Mouse (Mus musculus) erythroblast, embryonic 14.5 days (primary cell): Measurements from ENCODE around the gene Lhfp.

Experiments
- GATA1 ChIP-seq: IDR thresholded peaks from 2 replicates; pipeline ENCODE4 v1.6.1; 2012; ENCODE audit warnings: low read length, inconsistent platforms, mixed read lengths
- TAL1 ChIP-seq: IDR thresholded peaks from 3 replicates; pipeline ENCODE4 v1.6.1; 2012; ENCODE audit warnings: low read length, inconsistent platforms, mixed read lengths

- TF ChIP-seq TAL1, result no peak
- no peak for TF ChIP-seq GATA1
Observed at GRCm38 (mm10) chr3:53080710-53081109, 39.4 kb downstream of the Lhfp start.
